Mouse (Mus musculus) neutrophil, adult 5-6 weeks (primary cell): Measurements from ENCODE around the gene Traf2. TPM values are rescaled to one million over a fixed set of nuclear protein-coding genes. Genes with fewer than 3 reads are reported as not detected.

Experiments used
- ATAC-seq: fragments of 151-379, 151-347 bp; 2 replicates; pipeline ENCODE4 v1.8.0; 2017; ENCODE audit warnings: mild to moderate bottlenecking, moderate TSS enrichment; ENCODE audit not compliant: insufficient number of reproducible peaks, poor library complexity, low FRiP score, severe bottlenecking; ENCODE audit errors: extremely low read depth
- total RNA-seq: library from RNA; stranded (forward); fragments of 200-1000 nt; gene quantifications from 2 replicates; pipeline ENCODE4 v1.2.3, GENCODE M21; 2017

The Traf2 gene
- total RNA-seq, 1 experiment from 2014 or later, result 30.4 TPM

DNA sequence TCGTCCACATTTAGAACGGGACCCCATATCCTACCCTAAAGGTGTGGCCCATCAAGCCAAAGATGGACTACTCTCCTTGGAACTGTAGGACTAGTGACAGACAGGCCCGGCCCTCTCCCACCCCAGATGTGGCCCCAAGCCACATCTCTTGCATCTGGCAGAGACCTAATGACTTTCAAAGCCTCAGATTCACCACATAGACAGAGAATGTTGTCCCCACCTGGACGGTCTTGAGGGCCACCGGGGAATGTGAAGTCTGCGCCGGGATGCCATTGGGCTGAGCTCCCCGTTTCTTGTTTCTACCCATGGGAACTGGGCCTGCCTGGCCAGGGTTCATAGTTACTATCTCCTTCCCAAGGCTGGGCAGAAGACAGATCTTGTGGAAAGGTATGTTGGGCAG is 69.2 kb downstream of the Traf2 start:
- ATAC-seq, result no peak

GRCm38 (mm10) chr2:25472550-25472949 is 74.2 kb downstream of the Traf2 start:
- no peak for ATAC-seq

DNA sequence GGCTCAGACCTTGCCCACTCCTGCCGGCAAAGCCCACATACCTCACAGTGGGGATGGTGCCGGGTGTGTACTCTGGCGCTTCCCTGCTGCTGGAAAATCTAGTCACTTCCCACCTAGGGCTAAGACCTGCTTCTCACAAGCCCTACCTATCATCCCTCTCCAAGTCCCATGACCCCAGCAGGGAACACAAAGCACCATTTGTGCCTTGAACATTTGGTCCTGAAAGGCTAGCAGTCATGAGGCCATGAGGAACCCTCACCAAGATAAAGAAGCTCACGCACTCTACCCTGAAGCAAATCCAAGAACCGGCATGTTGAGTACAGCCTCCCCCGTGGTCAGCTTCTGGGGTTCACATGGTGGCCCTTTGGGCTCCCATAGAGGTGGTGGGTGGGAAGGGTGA is 76.8 kb downstream of the Traf2 start, which contains the start of gene Ptgds:
TSS of gene Ptgds (minus strand) at position 78 of the 400 bp plus-strand sequence.
- ATAC-seq, result no peak

DNA sequence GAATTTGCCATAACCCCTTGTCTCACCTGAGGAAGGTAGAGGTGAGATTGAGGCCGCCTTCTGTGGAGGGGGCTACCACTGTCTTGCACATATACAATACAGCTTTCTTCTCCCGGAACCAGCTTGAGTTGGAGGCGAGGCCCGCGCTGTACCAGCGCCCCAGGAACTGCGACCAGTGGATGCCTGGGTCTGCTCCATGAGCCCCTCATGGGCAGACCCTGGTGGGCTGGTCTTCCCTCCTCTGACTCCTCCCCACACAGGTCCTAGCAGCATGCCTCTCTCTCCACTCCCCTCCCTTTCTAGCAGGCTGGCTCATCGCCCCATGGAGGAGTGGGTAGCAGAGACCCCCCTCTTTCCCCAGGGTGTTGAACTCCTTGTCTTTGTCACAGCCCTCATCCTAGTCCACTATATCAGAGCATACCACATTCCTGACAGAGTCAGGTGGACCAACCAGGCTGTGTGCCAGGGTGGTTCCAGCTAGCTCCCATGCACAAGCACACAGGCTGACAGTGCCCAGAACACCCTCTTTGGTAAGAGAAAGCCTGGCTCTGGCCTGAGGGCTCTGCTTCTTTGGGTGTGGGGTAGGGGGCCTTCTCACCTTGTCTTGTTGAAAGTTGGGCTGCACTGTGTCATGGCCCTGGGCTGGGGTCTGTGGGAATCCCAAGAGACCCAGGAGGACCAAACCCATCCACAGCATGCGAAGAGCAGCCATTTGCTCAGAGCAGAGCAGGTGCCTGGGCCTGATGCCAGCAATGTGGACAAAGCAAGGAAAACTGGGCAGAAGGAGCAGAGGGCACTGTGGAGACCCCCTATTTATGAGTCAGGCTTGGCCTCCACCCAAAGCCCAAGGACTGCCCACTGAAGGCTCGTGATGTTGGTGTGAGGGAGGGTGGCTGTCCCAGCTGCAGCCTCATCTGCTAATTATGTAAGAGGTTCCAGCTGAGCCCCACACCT is 77.5 kb downstream of the Traf2 start:
- no peak for ATAC-seq

Other genes starting within 250 kb of the Traf2 start
- not detected in 2 replicates for gene Grin1, start 227.8 kb downstream of the Traf2 start, total RNA-seq
- 49.2 and 79.5 TPM in 2 replicates for gene Man1b1, start 214.6 kb downstream of the Traf2 start, total RNA-seq
- 24.7 and 25.5 TPM in 2 replicates for gene Dpp7, start 190.6 kb downstream of the Traf2 start, total RNA-seq
- gene Uap1l1, start 181.3 kb downstream of the Traf2 start, total RNA-seq, result 8.7 and 11.7 TPM in 2 replicates
- not detected in 2 replicates for gene Sapcd2, start 174.6 kb downstream of the Traf2 start, total RNA-seq
- gene Entpd2, start 151.1 kb downstream of the Traf2 start, total RNA-seq, result not detected in 2 replicates
- not detected in 2 replicates for gene Npdc1, start 147.6 kb downstream of the Traf2 start, total RNA-seq
- 4.0 and 4.5 TPM in 2 replicates for gene Fut7, start 123.7 kb downstream of the Traf2 start, total RNA-seq
- gene Abca2, start 118.2 kb downstream of the Traf2 start, total RNA-seq, result 15.7 and 21.4 TPM in 2 replicates
- not detected in 2 replicates for gene Clic3, start 90.1 kb downstream of the Traf2 start, total RNA-seq
- 38.3 and 54.9 TPM in 2 replicates for gene Paxx, start 85.8 kb downstream of the Traf2 start, total RNA-seq
- gene Ptgds, start 76.9 kb downstream of the Traf2 start, total RNA-seq, result not detected in 2 replicates
- gene Lcn12, start 53.0 kb downstream of the Traf2 start, total RNA-seq, result not detected in 2 replicates
- gene Fbxw5, start 46.2 kb downstream of the Traf2 start, total RNA-seq, result 37.1 and 43.1 TPM in 2 replicates
- gene C8g, start 45.2 kb downstream of the Traf2 start, total RNA-seq, result 0.98 TPM in 1 of 2 replicates, not detected in the other
- gene Edf1, start 10.9 kb upstream of the Traf2 start, total RNA-seq, result 66.3 and 85.4 TPM in 2 replicates
- 4.5 and 5.4 TPM in 2 replicates for gene Mamdc4, start 27.9 kb upstream of the Traf2 start, total RNA-seq
- gene Phpt1, start 28.3 kb upstream of the Traf2 start, total RNA-seq, result 0.61 and 1.5 TPM in 2 replicates
- 0.25 TPM in 1 of 2 replicates, not detected in the other for gene Ajm1, start 34.8 kb upstream of the Traf2 start, total RNA-seq
- 44.4 and 65.6 TPM in 2 replicates for gene Rabl6, start 61.6 kb upstream of the Traf2 start, total RNA-seq
- gene Ccdc183, start 70.7 kb upstream of the Traf2 start, total RNA-seq, result not detected in 2 replicates
- 1.2 and 2.0 TPM in 2 replicates for gene Tmem141, start 75.1 kb upstream of the Traf2 start, total RNA-seq
- gene Fcna, start 81.1 kb upstream of the Traf2 start, total RNA-seq, result not detected in 2 replicates
- gene Lcn8, start 106.2 kb upstream of the Traf2 start, total RNA-seq, result not detected in 2 replicates
- not detected in 2 replicates for gene Lcn5, start 111.0 kb upstream of the Traf2 start, total RNA-seq
- not detected in 2 replicates for gene Lcn6, start 129.8 kb upstream of the Traf2 start, total RNA-seq
- not detected in 2 replicates for gene Lcn10, start 135.8 kb upstream of the Traf2 start, total RNA-seq
- gene Obp2a, start 153.1 kb upstream of the Traf2 start, total RNA-seq, result not detected in 2 replicates
- 10.3 and 14.4 TPM in 2 replicates for gene Bmyc, start 159.8 kb upstream of the Traf2 start, total RNA-seq
- not detected in 2 replicates for gene Obp2b, start 190.1 kb upstream of the Traf2 start, total RNA-seq
- not detected in 2 replicates for gene Lcn3, start 218.6 kb upstream of the Traf2 start, total RNA-seq
- gene Lcn11, start 230.1 kb upstream of the Traf2 start, total RNA-seq, result not detected in 2 replicates
- not detected in 2 replicates for gene Gm13539, start 235.3 kb upstream of the Traf2 start, total RNA-seq